Mouse (Mus musculus) lung, embryonic 14.5 days (tissue): ENCODE results near the gene Rpl11. TPM values are rescaled to one million over a fixed set of nuclear protein-coding genes. Genes with fewer than 3 reads are reported as not detected.
A peak's percentile ranks its signal among the peaks of the same experiment; 100 is the strongest.

ENCODE experiments used
- ATAC-seq: fragments of 200-750 bp; cut with Nextera tagmentation; 2 replicates; pipeline ENCODE4 v1.8.0; 2017; ENCODE audit warnings: mild to moderate bottlenecking, moderate TSS enrichment, moderate library complexity; ENCODE audit not compliant: insufficient read depth
- DNase-seq: peaks from one replicate; pipeline ENCODE4 v3.0.0-alpha.2; 2015
- H3K27ac ChIP-seq: fragments of 300-500 bp; sonication (generic); 2 replicates; pipeline ENCODE4 v1.5.1; 2014; ENCODE audit warnings: low read depth, mild to moderate bottlenecking, moderate library complexity
- H3K27me3 ChIP-seq: fragments of 300-500 bp; sonication (generic); 2 replicates; pipeline ENCODE4 v1.6.1; 2014; ENCODE audit warnings: low read length, control low read depth; ENCODE audit not compliant: insufficient read depth
- H3K36me3 ChIP-seq: fragments of 300-500 bp; sonication (generic); 2 replicates; pipeline ENCODE4 v1.6.1; 2014; ENCODE audit warnings: control low read depth; ENCODE audit not compliant: insufficient read depth
- H3K4me1 ChIP-seq: fragments of 300-500 bp; sonication (generic); 2 replicates; pipeline ENCODE4 v1.6.1; 2014; ENCODE audit warnings: antibody characterized with exemption, control low read depth; ENCODE audit not compliant: insufficient read depth
- H3K4me2 ChIP-seq: fragments of 300-500 bp; sonication (generic); 2 replicates; pipeline ENCODE4 v1.6.1; 2014; ENCODE audit warnings: mild to moderate bottlenecking
- H3K4me3 ChIP-seq: fragments of 300-500 bp; sonication (generic); 2 replicates; pipeline ENCODE4 v1.5.1; 2014; ENCODE audit warnings: low read depth, low read length
- H3K9ac ChIP-seq: fragments of 300-500 bp; sonication (generic); 2 replicates; pipeline ENCODE4 v1.6.1; 2014
- H3K9me3 ChIP-seq: fragments of 300-500 bp; sonication (generic); 2 replicates; pipeline ENCODE4 v1.6.1; 2016; ENCODE audit warnings: low read depth, low read length, control low read depth
- CTCF ChIP-seq: IDR thresholded peaks from 2 replicates; pipeline ENCODE4 v1.5.1; 2016; ENCODE audit warnings: antibody characterized with exemption, low read depth
- WGBS: fragments of 180-500 bp; shearing (Covaris S2); extraction: QIAGEN DNeasy Blood & Tissue Kit; methylation state at CpG from one replicate; pipeline ENCODE4 v1.1.7; 2014; 5-methylcytosine and 5-hydroxymethylcytosine counted together
- polyA plus RNA-seq: library from polyadenylated mRNA; unstranded; fragments of >200 nt; fragmentation: Nextera tagmentation; extraction: Ambion mirVana; gene quantifications from 2 replicates; pipeline ENCODE4 v1.2.1, GENCODE M21; 2014

Gene Rpl11
- polyA plus RNA-seq, 1 experiment from 2014 or later, result 564 TPM

GRCm38 (mm10) chr4:136094519-136095219 is 41.4 kb upstream of the Rpl11 start:
- H3K4me1 ChIP-seq, result no peaks in the 10 kb centered on the region
- no peak overlapping the region for H3K9ac ChIP-seq
- H3K27ac ChIP-seq, result no peak overlapping the region
- no peak for ATAC-seq
- TF ChIP-seq CTCF, result no peak
- peak; percentile 47 for DNase-seq
- 67% methylated on average over 18 of the region's 18 CpGs for WGBS
- H3K4me2 ChIP-seq, result no peak overlapping the region
- H3K36me3 ChIP-seq, result no peaks in the 10 kb centered on the region
- no peaks in the 10 kb centered on the region for H3K27me3 ChIP-seq
- 0 out of 2 replicates have a peak, but pooled peaks cover 3% of the 10 kb centered on the region for H3K9me3 ChIP-seq
- no peak overlapping the region for H3K4me3 ChIP-seq

GRCm38 (mm10) chr4:136092498-136092897 is 39.3 kb upstream of the Rpl11 start:
- Histone ChIP-seq H3K4me3 (no peak overlapping the region), H3K9me3 (0 out of 2 replicates have a peak, but pooled peaks cover 3% of the 10 kb centered on the region), H3K27ac (no peak overlapping the region), H3K9ac (no peak overlapping the region), H3K4me1 (no peaks in the 10 kb centered on the region), H3K27me3 (no peaks in the 10 kb centered on the region), H3K36me3 (no peaks in the 10 kb centered on the region), H3K4me2 (no peak overlapping the region)
- 86% methylated on average over 7 of the region's 7 CpGs for WGBS
- no peak for DNase-seq
- peak; percentile 33 for TF ChIP-seq CTCF
- no peak for ATAC-seq

GRCm38 (mm10) chr4:136091346-136091745 is 38.1 kb upstream of the Rpl11 start:
- H3K4me3 ChIP-seq, result no peak overlapping the region
- no peak overlapping the region for H3K27ac ChIP-seq
- 89% methylated on average over 4 of the region's 4 CpGs for WGBS
- no peak for DNase-seq
- 0 out of 2 replicates have a peak, but pooled peaks cover 3% of the 10 kb centered on the region for H3K9me3 ChIP-seq
- no peaks in the 10 kb centered on the region for H3K4me1 ChIP-seq
- no peak overlapping the region for H3K4me2 ChIP-seq
- ATAC-seq, result no peak
- TF ChIP-seq CTCF, result no peak
- no peaks in the 10 kb centered on the region for H3K36me3 ChIP-seq
- H3K27me3 ChIP-seq, result no peaks in the 10 kb centered on the region
- H3K9ac ChIP-seq, result no peak overlapping the region

- Histone ChIP-seq H3K36me3 (no peaks in the 10 kb centered on the region), H3K4me3 (no peak overlapping the region), H3K4me1 (no peaks in the 10 kb centered on the region), H3K9ac (no peak overlapping the region), H3K9me3 (0 out of 2 replicates have a peak, but pooled peaks cover 3% of the 10 kb centered on the region), H3K27ac (peak overlapping the region; percentile 13; the same call in 1 of the 2 replicates), H3K27me3 (no peaks in the 10 kb centered on the region), H3K4me2 (no peak overlapping the region)
- DNase-seq (no peak), ATAC-seq (no peak)
- no peak for TF ChIP-seq CTCF
- WGBS, result 51% methylated on average over 11 of the region's 11 CpGs
These were observed 36.7 kb upstream of the Rpl11 start for GRCm38 (mm10) chr4:136089748-136090583.

- Histone ChIP-seq H3K27me3 (no peaks in the 10 kb centered on the region), H3K4me1 (no peaks in the 10 kb centered on the region), H3K9me3 (0 out of 2 replicates have a peak, but pooled peaks cover 3% of the 10 kb centered on the region), H3K36me3 (no peaks in the 10 kb centered on the region), H3K4me3 (no peak overlapping the region), H3K9ac (peak overlapping the region; percentile 26; the same call in 1 of the 2 replicates), H3K27ac (peak overlapping the region; percentile 18; the same call in 1 of the 2 replicates), H3K4me2 (no peak overlapping the region)
- no peak for TF ChIP-seq CTCF
- no peak; the same call in 1 of the 2 replicates for ATAC-seq
- 40% methylated on average over 16 of the region's 16 CpGs for WGBS
- peak; percentile 46 for DNase-seq
These were observed 35.9 kb upstream of the Rpl11 start for GRCm38 (mm10) chr4:136088971-136089747.

- Histone ChIP-seq H3K36me3 (no peaks in the 10 kb centered on the region), H3K9me3 (0 out of 2 replicates have a peak, but pooled peaks cover 3% of the 10 kb centered on the region), H3K9ac (no peak overlapping the region), H3K4me1 (no peaks in the 10 kb centered on the region), H3K4me2 (no peak overlapping the region), H3K27ac (no peak overlapping the region), H3K27me3 (no peaks in the 10 kb centered on the region), H3K4me3 (no peak overlapping the region)
- TF ChIP-seq CTCF, result no peak
- WGBS, result 63% methylated on average over 5 of the region's 5 CpGs
- no peak for DNase-seq
- ATAC-seq, result no peak
These were observed 35.1 kb upstream of the Rpl11 start for GRCm38 (mm10) chr4:136088364-136088763.
